Mouse (Mus musculus) mouse trophoblast stem cell (cell line): ENCODE results near the gene Cyp2d22.

Source experiments
- in situ Hi-C, 2 experiments: fragments of 300-500 bp; cut with MseI, MboI; formaldehyde crosslinking; loops; 2 replicates in 1 of 2; 3 replicates in 1 of 2; pipeline ENCODE4 v1.15.1; 2025

The Cyp2d22 gene

GRCm38 (mm10) chr15:82346580-82347302, 33.3 kb downstream of the Cyp2d22 start:
- in situ Hi-C loops, result no loop called here

- in situ Hi-C loops, result no loop called here
Observed at GRCm38 (mm10) chr15:82345820-82346470, 34.1 kb downstream of the Cyp2d22 start.

- in situ Hi-C loops, result no loop called here
Observed at GRCm38 (mm10) chr15:82344971-82345370, 35.1 kb downstream of the Cyp2d22 start.

GRCm38 (mm10) chr15:82343368-82344287, 36.4 kb downstream of the Cyp2d22 start:
- in situ Hi-C loops, result no loop called here

- in situ Hi-C loops, result no loop called here
Observed at GRCm38 (mm10) chr15:82342543-82342935, 37.5 kb downstream of the Cyp2d22 start.

GRCm38 (mm10) chr15:82341675-82342542, 38.2 kb downstream of the Cyp2d22 start:
- in situ Hi-C loops, result no loop called here

GRCm38 (mm10) chr15:82341036-82341501, 39.0 kb downstream of the Cyp2d22 start:
- in situ Hi-C loops, result no loop called here

- in situ Hi-C loops, result no loop called here
Observed at GRCm38 (mm10) chr15:82340414-82341035, 39.5 kb downstream of the Cyp2d22 start.

GRCm38 (mm10) chr15:82339634-82340254, 40.3 kb downstream of the Cyp2d22 start:
- in situ Hi-C loops, result no loop called here

GRCm38 (mm10) chr15:82339150-82339549, 40.9 kb downstream of the Cyp2d22 start:
- in situ Hi-C loops, result no loop called here

GRCm38 (mm10) chr15:82338593-82339112, 41.4 kb downstream of the Cyp2d22 start, which contains the start of the genes Naga, Pheta2 and Smdt1:
Gene Naga (minus strand): TSS chr15:82338925.
Gene Pheta2 (plus strand): TSS chr15:82338942.
Gene Smdt1 (plus strand): TSS chr15:82338959.
- in situ Hi-C loops, result no loop called here

- in situ Hi-C loops, result no loop called here
Observed at GRCm38 (mm10) chr15:82337875-82338274, 42.2 kb downstream of the Cyp2d22 start.

GRCm38 (mm10) chr15:82336629-82337028, 43.4 kb downstream of the Cyp2d22 start:
- in situ Hi-C loops, result no loop called here

- in situ Hi-C loops, result no loop called here
Observed at GRCm38 (mm10) chr15:82335194-82335593, 44.9 kb downstream of the Cyp2d22 start.

GRCm38 (mm10) chr15:82325382-82325781, 54.7 kb downstream of the Cyp2d22 start:
- in situ Hi-C loops, result no loop called here

GRCm38 (mm10) chr15:82322195-82322594, 57.9 kb downstream of the Cyp2d22 start:
- in situ Hi-C loops, result no loop called here
